Mouse (Mus musculus) MEL-GATA-1-ER (cell line): ENCODE data around the gene Gm49380.
"Not testable (repeated sequence)": the region's sequence is repeated elsewhere in the genome, so short reads cannot be mapped to it uniquely, and the experiment has no call there.

Experiments
- DNase-seq: peaks from one replicate; pipeline ENCODE4 v3.0.0-alpha.2; 2012; ENCODE audit warnings: low read depth; ENCODE audit errors: extremely low read depth

The Gm49380 gene

DNA sequence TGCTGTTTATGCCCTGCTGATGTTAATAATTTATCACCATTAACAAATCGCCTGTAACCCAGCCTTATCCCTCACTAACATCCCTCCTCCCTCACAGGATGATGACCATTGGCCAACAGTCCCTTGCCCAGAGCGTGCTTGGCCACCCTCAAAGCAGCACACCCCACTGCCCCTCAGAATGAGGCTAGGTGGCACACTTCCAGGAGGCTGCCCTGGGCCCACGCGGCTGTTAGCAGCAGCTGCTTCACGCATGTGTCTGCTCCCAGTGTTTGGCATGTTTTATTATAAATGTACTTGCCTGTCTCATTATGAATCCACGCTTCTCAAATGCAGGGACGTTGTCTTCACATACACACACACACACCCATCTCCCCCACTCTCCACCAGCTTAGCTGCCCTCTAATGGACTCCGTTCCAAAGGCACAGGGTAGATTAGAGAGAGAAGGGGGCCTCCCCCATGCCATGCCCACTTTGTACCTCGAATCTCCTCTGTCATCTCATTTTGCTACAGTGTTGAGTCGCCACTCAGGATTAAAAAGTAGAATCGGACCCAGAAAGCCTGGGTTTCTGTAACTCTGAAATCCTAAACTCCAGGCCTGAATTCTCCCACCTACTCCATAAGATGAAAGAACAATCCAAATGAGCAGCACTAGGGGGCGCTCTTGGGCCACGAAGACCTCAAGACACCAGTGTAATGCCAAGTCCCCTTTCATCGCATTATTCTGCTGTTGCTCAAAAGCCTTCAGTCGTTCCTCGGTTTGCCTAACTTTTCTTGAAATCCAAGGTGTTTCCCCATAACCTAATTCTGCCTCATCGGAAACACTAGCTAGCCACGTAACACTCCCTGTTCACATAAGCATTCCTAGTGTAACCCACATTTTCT lies 12.5 kb upstream of the Gm49380 start:
- peak; percentile 67 for DNase-seq

DNA sequence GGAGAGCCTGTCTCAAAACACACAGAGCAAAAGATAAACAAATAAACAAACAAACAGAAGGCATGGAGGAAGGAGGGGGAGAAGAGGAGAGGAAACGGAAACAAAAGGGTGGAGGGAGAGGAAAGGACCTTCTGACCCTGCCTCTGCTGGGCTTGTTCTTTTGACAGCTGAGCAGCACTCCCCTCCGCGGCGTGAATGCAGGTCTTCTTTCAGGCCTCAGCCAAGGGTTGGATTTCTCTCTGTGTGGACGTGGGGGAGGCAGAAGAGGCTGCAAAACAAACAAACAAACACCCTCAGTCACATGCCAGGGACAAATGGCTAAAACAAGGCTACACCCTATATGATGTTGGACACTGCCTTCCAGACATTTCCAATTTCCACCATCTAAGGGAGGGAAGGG lies 11.7 kb upstream of the Gm49380 start:
- no peak for DNase-seq

DNA sequence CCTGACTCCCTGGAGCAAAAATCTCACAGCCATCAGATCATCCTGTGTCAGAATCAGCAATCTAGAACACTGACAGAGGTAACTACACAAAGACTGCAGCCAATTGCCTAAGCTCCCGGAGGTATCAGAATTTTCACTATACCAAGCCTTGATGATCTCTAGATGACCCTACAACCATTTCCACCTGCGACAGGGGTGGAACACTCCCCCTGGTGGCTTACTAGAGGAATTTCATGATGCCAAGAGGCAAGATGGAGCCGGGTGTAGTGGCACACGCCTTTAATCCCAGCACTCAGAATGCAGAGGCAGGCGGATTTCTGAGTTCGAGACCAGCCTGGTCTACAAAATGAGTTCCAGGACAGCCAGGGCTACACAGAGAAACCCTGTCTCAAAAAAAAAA lies 11.0 kb upstream of the Gm49380 start:
- no peak for DNase-seq

DNA sequence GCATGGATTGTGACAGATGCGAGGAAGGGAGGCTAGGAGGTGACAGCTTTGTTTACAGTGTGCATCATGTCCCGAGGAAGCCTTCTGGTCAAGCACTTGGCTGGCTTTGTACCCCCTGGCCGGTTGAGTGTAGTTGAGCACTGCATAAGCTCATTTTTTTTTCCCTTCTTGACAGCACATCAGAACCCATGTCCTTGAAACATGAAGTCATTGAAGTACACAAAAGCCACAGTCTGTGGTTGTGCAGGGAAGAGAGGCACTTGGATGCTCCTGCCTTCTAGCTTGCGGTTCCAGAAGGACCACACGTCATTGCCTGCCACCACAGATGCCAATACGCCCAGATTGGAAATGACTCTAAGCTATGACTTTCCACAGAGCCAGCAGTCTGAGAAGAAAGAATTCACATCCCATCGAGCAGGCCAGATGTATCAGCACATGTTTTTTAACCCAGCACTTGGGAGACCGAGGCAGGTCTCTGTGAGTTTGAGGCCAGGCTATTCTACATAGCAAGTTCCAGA lies 6.7 kb upstream of the Gm49380 start:
- no peak for DNase-seq

DNA sequence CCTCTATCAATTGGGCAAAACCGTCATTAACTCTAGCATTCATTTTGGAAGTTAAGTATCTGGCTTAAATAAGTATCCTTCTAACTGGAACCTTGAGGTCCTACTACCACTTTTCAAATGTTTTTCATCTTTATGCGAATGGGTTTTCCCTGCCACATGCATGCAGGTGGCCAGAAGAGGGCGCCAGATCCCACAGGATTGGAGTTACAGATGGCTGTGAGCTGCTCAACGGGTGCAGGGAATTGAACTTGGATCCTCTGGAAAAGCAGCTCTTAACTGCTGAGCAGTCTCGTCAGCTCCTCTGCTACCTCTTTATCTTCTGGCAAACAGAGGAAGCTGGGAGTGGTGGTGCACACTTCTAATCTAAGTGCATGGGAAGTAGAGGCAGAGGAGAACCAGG lies 5.7 kb upstream of the Gm49380 start:
- no peak for DNase-seq

DNA sequence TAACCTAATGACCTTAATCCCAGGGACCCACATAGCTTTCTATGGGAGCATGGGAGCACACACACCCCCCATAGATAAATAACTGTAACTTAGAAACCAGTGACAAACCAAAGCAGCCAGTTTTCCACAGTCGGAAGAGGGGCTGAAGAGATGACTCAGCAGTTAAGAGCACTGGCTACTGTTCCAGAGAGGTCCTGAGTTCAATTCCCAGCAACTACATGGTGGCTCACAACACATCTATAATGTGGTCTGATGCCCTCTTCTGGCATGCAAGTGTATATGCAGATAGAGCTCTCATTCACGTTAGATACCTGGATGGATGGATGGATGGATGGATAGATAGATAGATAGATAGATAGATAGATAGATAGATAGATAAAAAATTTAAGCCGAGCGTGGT lies 2.9 kb upstream of the Gm49380 start:
- no peak for DNase-seq

GRCm38 (mm10) chr9:44115599-44115998 lies 2.3 kb upstream of the Gm49380 start:
- no peak for DNase-seq

DNA sequence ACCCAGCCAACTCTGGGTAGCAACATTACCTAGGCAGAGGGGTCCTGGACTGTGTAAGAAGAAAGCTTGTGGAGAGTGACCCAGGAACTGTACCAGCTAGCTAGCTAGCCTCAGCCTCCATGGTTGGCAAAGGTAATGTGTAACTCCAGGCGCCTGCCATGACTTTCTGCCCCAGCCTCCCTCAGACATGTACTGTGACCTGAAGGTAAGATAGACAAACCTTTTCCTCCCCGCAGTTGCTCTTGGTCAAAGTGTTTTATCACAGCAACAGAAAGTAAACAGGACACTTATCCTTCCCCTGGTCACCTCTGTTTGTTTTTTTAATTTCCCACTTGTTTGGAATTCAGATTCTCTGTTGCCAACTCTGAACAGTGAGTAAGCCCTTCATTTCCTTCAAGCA lies 1.2 kb upstream of the Gm49380 start:
- no peak for DNase-seq

- not testable (repeated sequence) for DNase-seq
These were observed 1.4 kb downstream of the Gm49380 start for GRCm38 (mm10) chr9:44111909-44112308.

DNA sequence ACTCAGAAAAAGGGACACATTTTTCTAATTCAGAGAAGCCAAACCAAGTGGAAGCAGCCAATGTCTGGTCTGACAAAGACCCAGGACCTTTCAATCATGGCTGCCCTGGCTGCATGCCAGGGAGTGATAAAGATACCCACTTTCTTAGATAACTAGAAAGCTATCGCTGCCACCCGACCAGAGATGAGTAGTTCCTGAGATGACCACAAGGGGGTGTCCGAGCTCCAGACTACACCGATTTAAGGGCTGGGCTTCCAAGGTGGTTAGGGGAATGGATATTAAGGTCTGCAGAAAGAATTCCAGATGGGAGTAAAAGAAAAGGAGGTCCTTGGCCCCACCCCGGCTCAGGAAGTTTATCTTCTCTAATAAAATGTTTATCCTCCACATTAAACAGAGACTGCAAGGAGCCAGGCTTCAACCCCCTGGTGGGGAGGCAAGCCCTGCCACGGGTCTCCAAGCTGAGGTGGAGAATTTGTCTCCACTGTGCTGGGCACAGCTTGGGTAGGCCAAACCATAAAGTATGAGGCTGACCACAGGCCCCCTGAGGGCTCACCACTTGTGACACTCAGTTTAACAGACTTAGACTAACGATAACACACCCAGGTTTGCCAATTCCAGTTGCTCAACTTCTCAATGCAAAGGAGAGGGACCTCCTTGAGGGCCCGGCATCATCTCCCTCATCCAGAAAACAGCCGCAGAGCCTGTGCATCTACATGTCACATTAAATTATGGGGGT lies 3.8 kb downstream of the Gm49380 start:
- no peak for DNase-seq

- no peak for DNase-seq
These were observed 4.8 kb downstream of the Gm49380 start for GRCm38 (mm10) chr9:44108269-44109055.

- DNase-seq, result no peak
These were observed 5.6 kb downstream of the Gm49380 start for GRCm38 (mm10) chr9:44107557-44108179.

DNA sequence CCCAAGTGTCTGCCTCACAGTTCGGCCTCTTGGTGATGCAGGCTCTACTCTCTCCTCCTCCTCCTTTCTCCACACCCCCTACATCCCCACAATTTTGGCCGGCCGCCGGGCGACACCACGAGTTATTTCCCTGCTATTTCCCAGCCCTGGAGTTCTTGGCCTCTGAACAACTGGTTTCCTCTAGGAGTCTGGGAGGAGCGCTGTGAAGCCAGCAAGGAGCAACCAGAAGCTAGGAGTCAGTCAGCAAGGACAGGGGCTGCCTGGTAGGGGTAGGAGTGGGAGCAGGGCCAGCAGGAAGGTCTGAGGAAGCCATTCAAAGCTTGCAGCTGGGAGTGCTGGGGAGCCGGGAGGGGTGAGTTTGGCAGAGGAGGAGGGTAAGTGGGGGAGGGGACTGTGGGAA lies 6.2 kb downstream of the Gm49380 start, which contains the start of gene C1qtnf5:
C1qtnf5 (plus strand) TSS at position 136 of the 400 bp plus-strand sequence.
- no peak for DNase-seq

- no peak for DNase-seq
These were observed 6.7 kb downstream of the Gm49380 start for GRCm38 (mm10) chr9:44106596-44106995.

DNA sequence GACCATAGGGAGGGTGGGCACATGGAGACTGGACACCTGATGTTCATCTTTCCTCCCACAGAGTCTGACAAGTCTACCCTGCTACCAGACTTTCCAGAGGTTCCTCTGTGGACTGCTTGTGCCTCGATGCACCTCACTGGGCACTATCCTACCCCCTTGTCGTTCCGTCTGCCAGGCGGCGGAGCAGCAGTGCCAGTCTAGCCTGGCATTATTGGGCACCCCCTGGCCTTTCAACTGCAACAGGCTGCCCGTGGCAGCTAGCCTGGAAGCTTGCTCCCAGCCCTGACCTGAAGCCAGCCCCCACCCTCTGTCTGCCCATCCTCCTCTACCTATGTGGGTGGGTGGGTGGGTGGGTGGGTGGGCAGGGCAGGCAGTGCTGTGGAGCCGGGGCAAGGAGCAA lies 7.1 kb downstream of the Gm49380 start:
- no peak for DNase-seq

- no peak for DNase-seq
These were observed 7.5 kb downstream of the Gm49380 start for GRCm38 (mm10) chr9:44105781-44106180.

DNA sequence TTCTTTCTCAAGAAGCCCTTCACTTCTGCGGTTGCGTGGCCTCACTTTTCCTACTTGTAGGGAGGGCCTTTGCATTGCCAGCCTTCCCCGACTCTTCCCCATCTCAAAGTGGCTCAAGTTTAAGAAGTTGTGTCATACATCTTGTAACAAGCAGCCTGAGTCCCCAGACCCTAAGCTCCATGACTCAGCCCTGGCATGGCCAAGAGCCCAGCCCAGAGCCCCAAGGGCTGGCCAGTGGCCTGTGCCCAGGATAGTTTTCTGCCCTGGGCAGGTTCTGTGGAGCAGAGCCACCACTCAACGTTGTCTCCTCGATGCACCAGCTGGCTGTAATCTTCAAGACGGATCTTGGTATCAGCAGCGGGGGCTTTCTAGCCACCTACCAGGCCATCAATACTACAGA lies 8.4 kb downstream of the Gm49380 start:
- no peak for DNase-seq

- DNase-seq, result no peak
These were observed 11.8 kb downstream of the Gm49380 start, which contains the start of gene Mfrp for GRCm38 (mm10) chr9:44101490-44101889. Gene Mfrp (plus strand): TSS chr9:44101729.

DNA sequence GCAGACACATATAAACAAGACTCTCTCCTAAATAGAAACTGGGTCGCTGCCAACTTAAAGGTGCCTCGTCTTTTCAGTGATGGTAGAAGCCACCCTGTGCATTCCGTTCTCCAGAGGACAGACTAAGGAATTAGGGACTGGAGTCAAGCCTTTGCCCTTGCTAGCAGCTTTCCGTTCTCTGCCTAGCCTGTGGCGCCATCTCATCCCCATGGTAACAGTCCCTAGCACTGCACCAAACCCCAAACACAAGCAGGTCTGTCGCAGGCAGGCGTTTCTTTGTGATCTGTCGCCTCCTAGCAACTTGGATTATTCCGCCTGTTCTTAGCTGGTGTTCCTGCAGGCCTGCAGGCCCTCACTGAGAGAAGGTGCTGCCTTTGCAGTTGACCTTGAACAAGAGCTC lies 16.8 kb downstream of the Gm49380 start:
- no peak for DNase-seq

GRCm38 (mm10) chr9:44095781-44096180 lies 17.5 kb downstream of the Gm49380 start:
- DNase-seq, result no peak

GRCm38 (mm10) chr9:44094737-44095136 lies 18.6 kb downstream of the Gm49380 start:
- peak; percentile 51 for DNase-seq
